Mouse (Mus musculus) cerebellum, adult 18-20 months (tissue): Measurements from ENCODE around the gene Ankrd16.

Experiments used
- DNase-seq, 2 experiments: peaks; one replicate each; pipeline ENCODE4 v3.0.0; 2021

The Ankrd16 gene

DNA sequence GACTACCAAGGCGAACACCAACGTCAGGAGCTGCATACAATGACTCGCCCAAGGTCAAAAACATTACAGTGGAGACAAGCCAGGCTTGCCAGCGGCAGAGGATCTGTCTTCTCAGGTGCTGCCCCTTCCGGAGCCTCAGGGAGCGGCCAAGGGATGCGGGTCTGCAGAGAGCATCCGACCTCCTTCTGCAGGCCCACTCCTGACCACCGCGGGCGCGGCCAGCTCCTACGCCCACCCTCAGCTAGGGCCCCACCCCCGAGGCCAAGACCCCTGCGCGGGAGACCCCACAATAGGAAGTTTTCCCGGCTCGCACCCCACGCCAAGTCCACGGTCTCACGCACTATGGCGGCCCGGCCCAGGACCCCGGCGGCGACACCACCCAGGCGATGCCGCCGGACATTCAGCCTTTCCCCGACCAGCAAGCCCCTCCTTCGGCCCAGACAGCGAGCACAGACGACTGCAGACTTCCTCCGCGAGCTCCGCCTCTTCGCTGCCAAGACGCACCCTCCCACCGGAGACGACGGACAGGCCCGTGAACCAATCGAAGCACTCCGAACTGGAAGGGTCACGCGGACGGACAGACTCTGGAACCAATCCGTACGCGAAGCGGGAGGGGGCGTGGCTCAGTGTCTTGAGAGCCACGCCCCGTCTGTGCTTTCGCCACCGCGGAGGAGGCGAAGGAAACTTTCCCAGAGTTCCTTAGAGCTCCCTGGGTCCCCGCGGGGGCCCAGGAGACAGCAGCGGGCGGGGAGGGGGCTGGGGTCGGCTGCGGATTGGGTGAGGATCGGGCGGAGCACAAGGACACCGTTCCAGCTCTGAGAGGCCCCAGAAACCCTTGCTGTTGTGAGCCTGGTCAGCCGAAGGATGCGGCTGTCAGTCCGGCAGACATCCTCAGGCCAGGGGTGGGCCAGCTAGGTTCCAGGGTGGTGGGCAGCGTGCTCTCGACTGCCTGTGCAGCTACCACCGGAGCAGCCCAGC lies at the start of gene Ankrd16, which contains the start of gene Fbh1:
Gene Ankrd16, plus strand, starts transcription at position 786 of the 978 bp plus-strand sequence.
Gene Fbh1, minus strand, starts transcription at position 492 of the 978 bp plus-strand sequence.
- peak; percentile 100 for DNase-seq

DNA sequence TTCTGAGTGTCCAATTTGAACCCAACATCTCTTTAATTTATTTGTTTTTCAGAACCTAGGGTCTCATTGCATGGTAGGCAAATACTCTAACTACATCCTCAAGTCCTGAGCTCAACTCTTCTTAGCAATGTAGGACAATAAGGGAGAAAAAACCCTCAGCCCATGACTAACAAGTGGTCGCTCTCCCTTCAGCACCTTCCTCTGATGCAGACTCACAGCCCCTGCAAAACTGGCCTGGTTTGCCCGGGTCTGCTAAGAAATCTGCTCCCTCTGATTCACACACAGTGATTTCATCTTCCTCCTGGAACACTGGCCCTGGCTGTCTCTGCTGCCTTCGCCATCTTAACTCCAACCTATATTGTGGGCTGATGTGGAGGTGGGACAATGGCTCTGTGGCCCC lies 48.6 kb upstream of the Ankrd16 start:
- no peak for DNase-seq

DNA sequence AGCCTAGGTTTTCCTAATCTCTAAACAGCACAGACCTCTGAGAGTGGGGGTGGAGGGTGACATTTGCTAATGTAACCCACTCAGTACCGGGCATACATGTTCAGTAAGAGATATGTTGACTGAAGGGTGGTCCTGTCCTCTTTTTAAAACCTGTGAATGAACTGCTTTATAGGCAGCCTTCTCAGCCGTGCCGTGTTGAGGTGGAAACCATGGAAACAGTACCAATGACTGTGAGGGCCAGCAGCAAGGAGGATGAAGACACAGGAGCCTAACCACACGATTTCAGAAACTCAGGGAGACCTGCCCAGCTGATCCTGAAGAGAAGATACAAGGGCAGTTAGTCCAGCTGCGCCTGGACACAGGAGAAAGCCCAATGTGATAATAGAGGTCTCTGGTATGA lies 44.7 kb upstream of the Ankrd16 start:
- no peak for DNase-seq

DNA sequence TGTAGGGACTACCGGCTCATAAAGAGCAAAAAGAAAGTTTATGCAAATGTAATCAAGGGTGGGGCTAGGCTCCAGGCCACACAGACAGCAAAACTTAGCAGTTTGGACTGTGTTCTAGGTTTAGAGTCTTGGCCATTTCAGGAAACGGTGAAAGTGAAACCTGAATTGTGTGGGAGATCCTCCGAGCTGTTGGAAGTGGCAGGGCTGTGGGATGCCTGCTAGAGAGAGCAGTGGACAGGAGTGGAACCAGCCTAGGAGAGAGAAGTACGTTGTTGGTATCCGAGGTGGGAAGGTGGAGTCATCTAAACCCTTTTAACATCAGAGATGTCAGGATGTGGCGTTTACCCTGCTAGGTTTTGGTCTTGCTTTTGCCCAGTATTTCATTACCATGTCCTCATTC lies 41.8 kb upstream of the Ankrd16 start:
- no peak for DNase-seq

DNA sequence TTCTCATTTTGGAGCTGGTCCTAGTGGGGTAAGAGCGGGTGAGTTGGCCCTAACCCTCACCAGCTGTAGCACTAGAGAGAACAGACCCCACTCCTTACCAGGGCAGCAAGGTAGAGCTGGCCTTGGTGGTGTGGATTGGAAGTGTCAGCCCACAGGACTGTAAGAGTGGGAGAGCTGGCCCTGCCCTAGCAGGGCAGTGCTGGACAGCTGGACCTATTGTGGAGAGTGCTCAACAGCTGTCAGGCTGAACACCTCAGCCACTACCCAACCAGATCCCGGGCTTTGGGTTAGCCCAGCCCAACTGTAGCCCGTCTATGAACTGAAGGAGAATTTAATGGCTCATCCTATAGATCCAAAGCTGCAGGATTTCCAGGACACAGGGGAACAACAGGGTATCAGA lies 38.9 kb upstream of the Ankrd16 start:
- no peak for DNase-seq

DNA sequence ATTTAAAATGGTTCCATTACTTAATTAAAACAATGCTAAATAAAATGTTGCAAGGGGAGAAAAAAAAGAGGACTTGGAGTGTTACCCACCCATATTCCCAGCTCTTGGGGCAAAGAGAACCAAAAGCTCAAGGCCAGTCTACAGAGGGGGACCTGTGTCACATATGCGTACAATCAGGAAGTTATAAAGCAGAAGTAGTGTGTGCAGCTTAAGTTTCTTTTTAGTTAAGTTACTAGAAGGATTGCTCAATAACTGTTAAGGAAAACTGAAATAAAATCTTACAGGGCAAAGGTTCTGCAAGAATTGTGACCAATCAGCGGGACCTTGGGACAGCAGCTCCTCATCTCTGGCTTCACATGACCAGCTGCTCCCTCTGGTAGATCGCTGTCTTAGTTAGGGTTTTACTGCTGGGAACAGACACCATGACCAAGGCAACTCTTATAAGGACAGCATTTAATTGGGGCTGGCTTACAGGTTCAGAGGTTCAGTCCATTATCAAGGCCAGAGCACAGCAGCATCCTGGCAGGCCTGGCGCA lies 38.1 kb upstream of the Ankrd16 start:
- DNase-seq: no peak

DNA sequence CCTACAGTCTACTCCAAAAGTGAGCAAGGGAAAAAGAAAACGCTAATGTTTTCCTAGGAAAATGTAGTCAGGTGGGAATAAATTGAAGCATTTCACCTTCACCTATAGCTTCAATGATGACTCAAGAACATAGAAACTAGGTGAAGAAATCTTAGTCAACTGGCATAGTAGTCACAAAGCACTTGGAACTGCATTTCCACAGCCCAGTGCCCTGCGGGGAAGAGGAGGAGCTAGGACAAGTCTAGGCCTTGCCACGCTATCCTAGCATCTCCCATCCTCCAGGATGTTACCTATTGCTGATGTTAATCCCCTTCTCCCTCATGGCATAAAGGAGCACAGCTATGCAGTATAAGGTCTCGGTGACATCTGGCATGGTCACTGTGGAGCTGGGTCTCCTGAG lies 15.1 kb upstream of the Ankrd16 start:
- no peak for DNase-seq

DNA sequence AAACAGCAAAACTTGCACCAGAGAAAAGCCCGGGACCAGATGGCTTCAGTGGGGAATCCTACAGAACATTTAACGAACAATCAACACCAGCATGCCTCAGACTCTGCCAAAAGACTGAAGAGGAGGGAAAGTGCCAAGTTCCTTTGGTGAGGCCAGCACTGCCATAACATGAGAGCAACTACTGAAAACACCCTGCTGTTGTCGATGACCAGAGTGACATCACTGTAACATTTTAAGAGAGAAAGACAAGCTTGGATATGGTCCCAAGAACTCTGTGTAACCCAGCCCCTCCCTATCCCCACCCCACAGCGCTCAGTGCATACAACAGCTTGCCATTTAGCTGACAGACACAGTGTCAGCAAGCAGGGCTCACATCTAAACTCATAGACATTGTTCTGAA lies 12.0 kb upstream of the Ankrd16 start:
- peak; percentile 40 to 50 for DNase-seq

DNA sequence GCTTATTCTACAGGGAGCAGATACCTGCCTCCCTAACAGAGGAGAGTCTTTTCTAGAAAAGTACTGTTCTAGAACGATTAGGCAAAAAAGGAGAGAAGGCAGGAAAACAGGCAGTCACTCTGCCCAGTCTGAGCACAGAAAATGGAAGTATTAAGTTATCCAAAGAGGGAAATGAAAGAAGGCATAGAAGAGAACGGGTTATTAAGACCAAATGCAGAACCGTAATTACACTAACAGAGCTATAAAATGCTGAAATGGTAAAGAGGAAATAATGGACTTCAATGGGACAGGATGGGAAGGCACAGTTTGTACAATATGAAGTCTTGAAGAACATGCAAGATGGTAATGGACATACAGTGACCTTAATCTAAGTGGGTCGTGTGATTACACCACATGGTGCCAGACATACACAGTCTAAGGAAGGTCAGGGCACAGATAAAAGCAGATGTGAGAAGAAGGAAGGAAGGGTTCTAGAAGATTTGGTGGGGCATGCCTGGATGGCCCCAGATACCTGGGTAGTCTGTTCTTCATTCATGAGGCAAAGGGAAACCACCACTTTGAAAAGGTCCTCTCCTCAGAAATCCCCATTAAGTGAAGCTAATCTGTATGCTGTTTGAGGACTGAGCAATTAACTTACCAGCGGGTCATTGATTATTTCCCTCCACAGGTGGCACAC lies 11.1 kb upstream of the Ankrd16 start:
- DNase-seq: no peak

DNA sequence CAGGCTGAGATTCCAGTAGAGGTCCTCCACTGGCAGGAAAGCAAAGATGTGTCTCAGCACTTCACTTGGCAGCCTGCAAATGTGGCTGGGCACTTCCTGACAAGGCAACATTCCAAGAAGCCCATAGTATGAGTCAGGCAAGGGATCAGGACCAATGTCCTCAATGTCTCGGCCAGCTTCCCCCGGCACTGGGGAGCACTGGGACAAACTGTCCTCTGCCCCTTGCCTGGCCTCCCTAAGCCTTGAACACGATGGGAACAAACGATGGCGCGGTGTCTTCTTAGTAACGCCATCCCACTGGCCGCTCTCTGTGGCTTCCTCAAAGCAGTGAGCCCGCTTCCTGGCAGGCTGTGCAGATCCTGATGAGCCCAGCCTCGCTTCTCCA lies 10.5 kb upstream of the Ankrd16 start:
- DNase-seq: peak; percentile 14 to 28

DNA sequence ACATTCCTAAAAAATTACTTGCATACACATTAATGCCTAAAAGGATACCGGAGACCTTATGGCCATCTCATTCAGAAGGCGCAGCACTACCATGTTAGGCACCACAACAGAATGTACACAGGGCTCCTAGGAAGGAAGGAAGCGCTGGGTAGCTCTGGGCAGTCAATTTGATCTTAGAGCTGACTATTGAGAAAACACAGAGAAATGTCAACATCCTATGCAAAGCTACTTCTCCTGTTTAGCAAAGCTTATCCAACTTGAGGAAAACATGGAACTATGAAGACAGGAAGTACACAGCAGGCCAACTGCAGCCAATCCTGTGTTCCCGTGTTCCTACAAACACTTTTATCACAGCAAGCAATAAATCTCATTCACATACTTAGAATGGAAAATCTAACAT lies 6.0 kb upstream of the Ankrd16 start:
- no peak for DNase-seq

DNA sequence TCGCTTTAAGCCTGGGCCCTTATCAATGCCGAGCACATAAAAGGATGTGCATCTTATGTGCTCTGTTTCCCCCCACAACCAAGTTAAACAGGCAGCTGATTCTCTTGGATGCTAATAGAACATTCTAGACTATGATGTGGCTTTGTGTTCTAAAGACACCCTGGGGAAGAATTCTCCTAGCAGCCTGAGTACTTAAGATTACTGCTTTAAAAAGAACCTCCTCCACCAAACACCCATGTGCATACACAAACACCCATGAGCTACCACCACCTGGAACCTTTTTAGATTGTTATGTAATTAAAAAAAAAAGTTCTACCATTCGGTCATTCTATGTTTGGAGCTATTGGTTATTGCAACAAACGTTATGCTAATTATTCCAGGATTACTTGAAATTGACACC lies 5.3 kb upstream of the Ankrd16 start:
- DNase-seq: no peak

DNA sequence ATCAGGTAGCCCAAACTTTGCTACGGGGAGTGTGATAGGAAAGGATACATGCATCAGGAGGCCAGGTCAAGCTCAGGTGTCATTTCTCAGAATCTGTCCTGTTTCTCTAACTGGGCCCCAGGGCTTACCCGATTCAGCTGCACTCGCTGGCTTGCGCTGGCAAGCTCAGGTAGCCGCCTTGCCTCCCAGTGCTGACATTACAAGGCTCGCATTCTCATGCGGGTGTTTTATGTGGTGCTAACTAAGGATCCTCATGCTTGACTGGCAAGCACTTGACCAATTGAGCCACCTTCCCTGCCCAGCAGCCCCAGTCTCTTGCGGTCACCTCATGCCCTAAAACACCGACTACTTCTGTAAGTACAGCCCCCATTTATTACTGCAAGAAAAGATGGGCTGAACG lies 3.2 kb upstream of the Ankrd16 start:
- DNase-seq: no peak

DNA sequence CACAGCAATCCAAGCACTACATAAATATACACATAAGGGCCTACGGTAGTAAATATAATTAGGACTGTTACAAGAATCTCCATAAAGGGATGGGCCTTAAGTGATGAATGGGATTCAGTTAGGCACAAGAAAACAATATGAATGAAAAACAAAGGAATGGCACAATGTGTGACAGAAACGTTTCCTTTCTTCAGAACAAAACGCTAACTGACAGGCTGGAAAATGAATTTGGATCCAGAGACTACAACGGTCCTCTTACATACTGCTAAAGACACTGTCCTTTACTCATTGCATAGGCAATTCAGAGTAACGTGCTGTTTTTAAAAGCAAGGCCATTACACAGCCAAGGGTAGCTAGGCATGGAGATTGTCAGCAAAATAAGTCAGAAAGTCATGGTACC lies 2.6 kb upstream of the Ankrd16 start:
- no peak for DNase-seq

DNA sequence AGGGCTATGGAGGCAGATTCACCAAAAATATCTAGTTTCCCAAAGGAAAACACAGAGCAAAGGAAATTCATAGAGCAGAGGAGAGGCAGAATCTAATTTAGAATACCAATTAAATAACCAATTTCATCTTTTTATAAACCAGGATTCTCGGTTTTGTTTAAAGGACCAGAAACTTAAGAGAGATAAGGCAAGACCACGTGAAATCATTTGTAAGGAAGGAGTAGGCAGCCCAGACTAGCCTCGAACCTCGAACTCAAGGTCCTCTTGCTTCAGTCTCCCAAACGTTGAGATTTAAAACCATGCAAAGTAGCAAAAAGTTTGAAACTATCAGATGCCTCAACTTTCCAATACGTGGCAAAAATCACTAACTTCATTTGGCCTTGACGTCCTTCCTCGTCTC lies 1.3 kb upstream of the Ankrd16 start:
- no peak for DNase-seq

DNA sequence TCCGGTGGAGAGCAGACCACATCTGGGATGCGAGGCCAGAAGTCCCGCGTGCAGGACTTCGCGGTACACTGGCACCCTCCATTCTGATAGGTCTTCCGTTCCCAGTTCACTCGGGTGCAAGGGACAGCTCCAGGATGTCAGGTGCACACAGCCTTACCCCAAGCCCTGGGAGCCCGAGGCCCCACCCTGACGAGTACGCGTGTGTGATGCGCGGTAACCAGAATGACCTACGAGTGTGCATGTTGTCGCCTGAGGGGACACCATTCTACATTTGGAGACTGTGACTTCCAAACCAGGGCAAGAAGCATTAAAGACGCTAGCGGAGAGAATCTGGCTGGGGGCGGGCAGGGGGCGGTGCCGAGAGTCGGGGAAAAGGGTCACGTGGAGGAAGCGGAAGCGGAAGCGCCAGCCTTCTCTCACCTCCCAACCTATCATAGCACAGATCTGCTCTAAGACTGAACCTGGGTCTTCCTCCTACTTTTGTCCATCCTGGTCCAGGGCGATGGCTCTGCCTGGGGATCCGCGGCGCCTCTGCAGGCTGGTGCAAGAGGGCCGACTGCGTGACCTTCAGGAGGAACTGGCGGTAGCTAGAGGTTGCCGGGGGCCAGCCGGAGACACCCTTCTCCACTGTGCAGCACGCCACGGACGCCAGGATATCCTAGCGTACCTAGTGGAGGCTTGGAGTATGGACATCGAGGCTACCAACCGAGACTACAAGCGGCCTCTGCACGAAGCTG lies 579 bp downstream of the Ankrd16 start:
- DNase-seq: peak; percentile 82 to 87

DNA sequence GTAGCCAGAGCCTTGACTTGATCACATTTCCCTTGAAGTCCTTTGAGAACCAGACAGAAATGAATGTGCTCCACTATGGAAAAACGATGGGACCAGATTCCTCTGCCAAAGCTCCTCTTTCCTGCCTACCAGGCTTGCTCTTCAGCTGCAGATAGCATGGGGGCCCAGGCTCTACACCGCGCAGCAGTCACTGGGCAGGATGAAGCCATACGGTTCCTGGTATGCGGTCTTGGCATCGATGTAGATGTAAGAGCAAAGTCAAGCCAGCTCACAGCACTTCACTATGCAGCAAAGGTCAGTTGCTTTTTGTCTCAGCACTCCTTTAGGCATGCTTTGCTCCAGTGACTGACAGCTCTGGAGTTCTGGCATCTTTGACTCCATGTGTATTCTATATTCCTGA lies 6.5 kb downstream of the Ankrd16 start:
- DNase-seq: peak; percentile 64 to 76

DNA sequence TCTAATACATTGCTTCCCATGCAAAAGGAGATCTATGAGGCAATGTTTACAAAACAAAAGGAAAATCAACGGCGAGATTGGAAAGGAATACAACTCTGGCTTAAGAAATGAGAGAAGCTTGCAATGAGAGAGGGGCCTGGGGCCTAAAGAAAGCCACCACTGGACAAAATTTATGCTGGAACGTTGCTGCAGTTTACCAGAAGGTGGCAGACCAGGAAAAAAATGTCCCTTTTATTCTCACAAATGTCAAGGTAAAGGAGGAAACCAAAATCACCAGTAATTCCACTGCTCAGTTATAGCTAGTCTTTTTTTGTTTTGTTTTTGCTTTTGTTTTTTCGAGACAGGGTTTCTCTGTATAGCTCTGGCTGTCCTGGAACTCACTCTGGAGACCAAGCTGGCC lies 17.0 kb downstream of the Ankrd16 start:
- no peak for DNase-seq

DNA sequence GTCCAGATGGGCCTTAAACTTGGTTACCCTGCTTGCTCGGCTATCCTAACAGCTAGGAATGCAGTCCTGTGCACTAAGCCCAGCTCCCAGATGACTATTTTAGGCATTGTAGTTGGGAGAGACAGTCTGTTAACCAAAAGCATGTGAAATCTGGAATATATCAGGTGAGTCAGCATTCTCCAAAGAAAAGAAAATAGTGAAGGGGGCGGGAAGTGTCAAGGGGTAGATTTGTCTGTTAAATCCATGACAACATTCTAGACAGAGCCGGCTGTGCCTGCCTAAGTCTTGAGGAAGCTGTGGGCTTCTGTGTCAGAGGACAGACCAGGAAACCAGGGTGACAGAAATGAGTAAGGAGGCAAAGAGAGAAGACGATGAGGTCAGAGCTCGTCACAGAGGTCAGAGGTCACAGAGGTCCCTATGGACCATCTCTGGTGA lies 20.3 kb downstream of the Ankrd16 start:
- no peak for DNase-seq

DNA sequence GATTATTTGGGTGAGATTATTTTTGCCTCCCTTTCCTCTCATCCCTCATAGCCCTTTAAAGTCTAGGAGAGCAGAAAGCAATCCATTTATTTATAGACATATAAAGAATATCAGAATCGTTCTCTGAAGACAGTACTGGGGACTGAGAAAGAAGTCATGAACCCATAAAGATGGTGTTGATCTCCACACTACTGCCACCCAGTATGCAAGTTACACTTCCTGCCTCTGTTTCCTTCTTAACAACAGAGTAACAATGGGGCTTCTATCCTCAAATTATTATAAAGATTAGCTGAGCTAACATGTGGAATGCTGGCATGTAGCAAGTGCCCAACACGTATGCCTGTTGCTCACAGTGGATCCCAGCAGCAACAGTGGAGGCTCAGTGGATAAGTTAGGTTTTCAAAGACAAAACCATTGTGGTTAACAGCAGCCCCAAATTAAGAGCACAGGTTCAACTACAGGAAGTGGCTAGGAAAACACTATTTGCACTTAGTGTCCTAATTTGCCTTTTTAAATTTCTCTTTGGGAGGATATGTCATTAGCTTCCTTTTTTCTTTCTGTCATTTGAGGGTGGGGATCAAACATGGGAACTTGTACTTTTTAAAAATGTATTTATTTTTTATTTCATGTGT lies 23.7 kb downstream of the Ankrd16 start:
- DNase-seq: no peak
